Mouse (Mus musculus): ENCODE measurements around the gene Vmn2r84. TPM values are rescaled to one million over a fixed set of nuclear protein-coding genes. Genes with fewer than 3 reads are reported as not detected.

Vmn2r84 gene
- total RNA-seq (2023): not detected

GRCm38 (mm10) chr10:130394232-130394631, at the start of gene Vmn2r84:
Gene Vmn2r84 (minus strand): TSS chr10:130394332.

GRCm38 (mm10) chr10:130429603-130430002, 35.5 kb upstream of the Vmn2r84 start, which contains the start of gene Vmn2r85:
Gene Vmn2r85 (minus strand): TSS chr10:130429703.

Other genes with a start within 250 kb of the Vmn2r84 start
- gene Olfr825, start 227.6 kb downstream of the Vmn2r84 start, total RNA-seq (2023): not detected
- gene Olfr826, start 210.1 kb downstream of the Vmn2r84 start, total RNA-seq (2023): not detected
- gene Olfr827, start 179.9 kb downstream of the Vmn2r84 start, total RNA-seq (2023): not detected
- not detected for gene Neurod4, start 114.1 kb downstream of the Vmn2r84 start, total RNA-seq (2023)
- gene Tespa1, start 71.5 kb downstream of the Vmn2r84 start, total RNA-seq (2023): 1 to 10 TPM; 1.0 to 1.7 TPM
- gene Vmn2r85, start 35.4 kb upstream of the Vmn2r84 start, total RNA-seq (2023): not detected
- not detected for gene Vmn2r86, start 61.7 kb upstream of the Vmn2r84 start, total RNA-seq (2023)
- not detected for gene Vmn2r87, start 103.1 kb upstream of the Vmn2r84 start, total RNA-seq (2023)

Measured in monocyte, adult 59 days (primary cell).